Mouse (Mus musculus) MEL (cell line): ENCODE measurements at regions not wholly inside any gene's neighbourhood (a gene's known extent, or its start where the extent isn't known, plus 50 kb on each side); places are given as distances from the start of the nearest gene placed in this dataset.
A peak's percentile ranks its signal among the peaks of the same experiment; 100 is the strongest.

Experiments
- DNase-seq: peaks from one replicate; pipeline ENCODE4 v3.0.0; 2011; ENCODE audit warnings: low read depth, low spot score
- H3K27ac ChIP-seq: 2 replicates; pipeline ENCODE4 v1.5.1; 2012; ENCODE audit warnings: low read depth, mild to moderate bottlenecking, control low read depth, low read length, moderate library complexity; ENCODE audit not compliant: control insufficient read depth
- H3K27me3 ChIP-seq, 2 experiments: fragments of 150-350 bp in 1 of 2; sonication (generic) in 1 of 2; 2 replicates each; pipeline ENCODE4 v1.6.1; 2012; ENCODE audit warnings: low read length in 2 of 2, mild to moderate bottlenecking in 2 of 2, improper control_type of control experiment in 1 of 2, moderate library complexity in 1 of 2; ENCODE audit not compliant: insufficient read depth in 2 of 2, control insufficient read depth in 1 of 2
- H3K36me3 ChIP-seq, 2 experiments: 2 replicates each; pipeline ENCODE4 v1.6.1; 2012 to 2014; ENCODE audit warnings: low read length in 2 of 2, improper control_type of control experiment in 1 of 2, inconsistent platforms in 1 of 2, mild to moderate bottlenecking in 1 of 2; ENCODE audit not compliant: insufficient read depth in 2 of 2, control insufficient read depth in 1 of 2
- H3K4me1 ChIP-seq, 2 experiments: fragments of 150-350 bp in 1 of 2; sonication (generic) in 1 of 2; 2 replicates each; pipeline ENCODE4 v1.6.1; 2012; ENCODE audit warnings: low read length in 2 of 2, improper control_type of control experiment in 1 of 2, mild to moderate bottlenecking in 1 of 2; ENCODE audit not compliant: insufficient read depth in 2 of 2, control insufficient read depth in 1 of 2
- H3K4me3 ChIP-seq, 2 experiments: fragments of 150-350 bp in 1 of 2; sonication (generic) in 1 of 2; 2 replicates each; pipeline ENCODE4 v1.5.1; 2012; ENCODE audit warnings: low read depth in 2 of 2, low read length in 2 of 2, mild to moderate bottlenecking in 2 of 2, moderate library complexity in 2 of 2, control low read depth in 1 of 2, improper control_type of control experiment in 1 of 2; ENCODE audit not compliant: control insufficient read depth in 1 of 2, insufficient read depth in 1 of 2
- H3K79me2 ChIP-seq: 2 replicates; pipeline ENCODE4 v1.6.1; 2012; ENCODE audit warnings: mild to moderate bottlenecking, low read length, moderate library complexity; ENCODE audit not compliant: control insufficient read depth, poor library complexity, insufficient read depth
- H3K9ac ChIP-seq: 2 replicates; pipeline ENCODE4 v1.6.1; 2012; ENCODE audit warnings: low read depth, mild to moderate bottlenecking, control low read depth, low read length, moderate library complexity; ENCODE audit not compliant: control insufficient read depth, poor library complexity, severe bottlenecking
- H3K9me3 ChIP-seq: fragments of 150-350 bp; sonication (generic); replicated peaks from 2 replicates; pipeline ENCODE4 v1.6.1; 2012; ENCODE audit warnings: mild to moderate bottlenecking, low read length, improper control_type of control experiment, moderate library complexity; ENCODE audit not compliant: insufficient read depth
- CHD2 ChIP-seq: IDR thresholded peaks from 2 replicates; pipeline ENCODE4 v1.6.1; 2011; ENCODE audit warnings: low read length, improper control_type of control experiment
- E2F4 ChIP-seq: IDR thresholded peaks from 2 replicates; pipeline ENCODE4 v1.6.1; 2011; ENCODE audit warnings: low read depth, low read length, improper control_type of control experiment, borderline replicate concordance
- ELF1 ChIP-seq: IDR thresholded peaks from 2 replicates; pipeline ENCODE4 v1.6.1; 2014; ENCODE audit warnings: low read depth, mild to moderate bottlenecking, inconsistent platforms, low read length, improper control_type of control experiment, moderate library complexity
- EP300 ChIP-seq, 2 experiments: IDR thresholded peaks; 2 replicates each; pipeline ENCODE4 v1.6.1; 2011; ENCODE audit warnings: improper control_type of control experiment in 2 of 2, low read length in 2 of 2, low read depth in 1 of 2, mild to moderate bottlenecking in 1 of 2
- ETS1 ChIP-seq: IDR thresholded peaks from 2 replicates; pipeline ENCODE4 v1.6.1; 2012; ENCODE audit warnings: low read depth, mild to moderate bottlenecking, inconsistent platforms, low read length, improper control_type of control experiment, moderate library complexity
- GATA1 ChIP-seq: IDR thresholded peaks from 2 replicates; pipeline ENCODE4 v1.6.1; 2011; ENCODE audit warnings: low read depth, low read length, improper control_type of control experiment
- HCFC1 ChIP-seq: IDR thresholded peaks from 2 replicates; pipeline ENCODE4 v1.6.1; 2012; ENCODE audit warnings: low read depth, mild to moderate bottlenecking, inconsistent platforms, low read length, improper control_type of control experiment, moderate library complexity
- JUND ChIP-seq: IDR thresholded peaks from 2 replicates; pipeline ENCODE4 v1.6.1; 2011; ENCODE audit warnings: low read depth, mild to moderate bottlenecking, improper control_type of control experiment, low read length
- MAFK ChIP-seq: IDR thresholded peaks from 2 replicates; pipeline ENCODE4 v1.6.1; 2011; ENCODE audit warnings: low read depth, mild to moderate bottlenecking, low read length, improper control_type of control experiment, borderline replicate concordance
- MXI1 ChIP-seq: IDR thresholded peaks from 2 replicates; pipeline ENCODE4 v1.6.1; 2011; ENCODE audit warnings: mild to moderate bottlenecking, low read depth, low read length, improper control_type of control experiment
- MYB ChIP-seq: IDR thresholded peaks from 2 replicates; pipeline ENCODE4 v1.6.1; 2011; ENCODE audit warnings: mild to moderate bottlenecking, low read depth, low read length, improper control_type of control experiment
- POLR2AphosphoS5 ChIP-seq: IDR thresholded peaks from 2 replicates; pipeline ENCODE4 v1.6.1; 2012; ENCODE audit warnings: low read depth, borderline replicate concordance, mild to moderate bottlenecking, inconsistent platforms, low read length, moderate library complexity, mixed read lengths
- SIN3A ChIP-seq: IDR thresholded peaks from 2 replicates; pipeline ENCODE4 v1.6.1; 2012; ENCODE audit warnings: low read length, improper control_type of control experiment, inconsistent platforms
- TAL1 ChIP-seq: IDR thresholded peaks from 2 replicates; pipeline ENCODE4 v1.6.1; 2012; ENCODE audit warnings: mild to moderate bottlenecking, inconsistent platforms, low read length, moderate library complexity, mixed read lengths
- TBP ChIP-seq: IDR thresholded peaks from 2 replicates; pipeline ENCODE4 v1.8.0; 2011; ENCODE audit warnings: low read depth, low read length, improper control_type of control experiment
- TCF12 ChIP-seq: IDR thresholded peaks from 2 replicates; pipeline ENCODE4 v1.6.1; 2014; ENCODE audit warnings: low read depth, mild to moderate bottlenecking, inconsistent platforms, low read length, improper control_type of control experiment, moderate library complexity
- ZMIZ1 ChIP-seq: IDR thresholded peaks from 2 replicates; pipeline ENCODE4 v1.6.1; 2012; ENCODE audit warnings: low read depth, mild to moderate bottlenecking, inconsistent platforms, low read length, improper control_type of control experiment, moderate library complexity
- ZNF384 ChIP-seq: IDR thresholded peaks from 2 replicates; pipeline ENCODE4 v1.6.1; 2012; ENCODE audit warnings: low read depth, mild to moderate bottlenecking, inconsistent platforms, low read length, improper control_type of control experiment

- Histone ChIP-seq H3K9me3 (no peaks in the 10 kb centered on the region), H3K36me3 (no peaks in the 10 kb centered on the region), H3K4me1 (peaks cover 0 to 5% of the 10 kb centered on the region in 2 experiments), H3K4me3 (peak overlapping the region; percentile 37 to 45), H3K27ac (peak overlapping the region; percentile 17; the same call in 1 of the 2 replicates), H3K27me3 (no peaks in the 10 kb centered on the region), H3K79me2 (no peaks in the 10 kb centered on the region), H3K9ac (peak overlapping the region; percentile 30)
- DNase-seq: peak; percentile 80
- TF ChIP-seq CHD2 (no peak), JUND (peak; percentile 80; the same call in 1 of the 2 replicates), POLR2AphosphoS5 (no peak), MAFK (no peak), ETS1 (peak; percentile 98), TAL1 (no peak), TBP (no peak), EP300 (IDR thresholded peaks at IDR 0.05; ENCODE audit: low read depth in 1 of 2, low read length in 2 of 2) (peak; percentile 41 to 53; a peak in 3 of 4 replicates), ZNF384 (peak; percentile 96), ELF1 (peak; percentile 90), HCFC1 (no peak), ZMIZ1 (no peak), E2F4 (no peak), GATA1 (peak; percentile 52; the same call in 1 of the 2 replicates), SIN3A (peak; percentile 46; the same call in 1 of the 2 replicates), TCF12 (no peak), MXI1 (0 out of 2 replicates have a peak, but pooled peaks have one; percentile 30)
These were observed 144.1 kb downstream of the Basp1 start for GRCm38 (mm10) chr15:25269345-25269996.

GRCm38 (mm10) chr15:25268436-25268835, 145.1 kb downstream of the Basp1 start:
- H3K36me3 ChIP-seq: no peaks in the 10 kb centered on the region
- H3K27me3 ChIP-seq: no peaks in the 10 kb centered on the region
- no peak overlapping the region for H3K4me3 ChIP-seq
- DNase-seq: no peak
- no peaks in the 10 kb centered on the region for H3K79me2 ChIP-seq
- TF ChIP-seq TAL1: no peak
- no peak for TF ChIP-seq MYB
- TF ChIP-seq EP300 (IDR thresholded peaks at IDR 0.05; ENCODE audit: low read depth in 1 of 2, low read length in 2 of 2): no peak
- no peaks in the 10 kb centered on the region for H3K9me3 ChIP-seq
- no peak overlapping the region for H3K9ac ChIP-seq
- H3K27ac ChIP-seq: no peak overlapping the region
- H3K4me1 ChIP-seq: peaks cover 0 to 5% of the 10 kb centered on the region in 2 experiments
